ENCODE assay signal across 8 mouse cellular contexts in the genomic region with DNA sequence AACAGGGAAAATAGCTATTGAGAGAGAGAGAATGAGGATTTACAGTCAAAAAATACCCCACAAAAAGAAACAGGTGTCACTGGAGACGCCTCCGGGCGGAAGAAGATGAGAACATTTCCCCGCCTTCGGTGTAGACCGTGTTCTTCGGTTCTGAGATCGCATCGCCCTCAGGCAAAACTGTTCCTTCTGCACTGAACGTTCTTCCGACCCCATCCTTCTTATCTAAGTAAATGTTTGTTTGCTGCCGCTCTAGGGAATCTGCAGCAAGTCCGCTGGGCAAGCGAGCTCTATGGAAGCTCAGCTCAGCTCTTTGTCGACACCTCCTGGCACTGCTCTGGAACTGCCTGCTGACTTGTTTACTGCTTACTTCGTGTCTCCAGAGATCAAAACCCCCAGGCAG. TPM values are rescaled to one million over a fixed set of nuclear protein-coding genes. Genes with fewer than 3 reads are reported as not detected.
A peak's percentile ranks its signal among the peaks of the same experiment; 100 is the strongest.
DNase-seq lines count a peak whose midpoint lies in the region; ATAC-seq and TF ChIP-seq lines count a peak whose summit lies in the region.

No protein-coding gene starts in this region.

- 1% methylated on average over 16 of the region's 16 CpGs for WGBS in forebrain, embryonic 15.5 days
- WGBS in liver, postnatal 0 days (ENCODE audit: insufficient replicate concordance) = under 1% methylated on average over 16 of the region's 16 CpGs
- WGBS in neural tube, embryonic 14.5 days = 3% methylated on average over 16 of the region's 16 CpGs

- in situ Hi-C loops in ES-E14 (cut with MboI; ENCODE audit: low sequenced_read_pairs in 2 of 2, unreplicated experiment in 2 of 2) = loop anchor here in 1 of 2 experiments (10.0 kb wide), 1 partner anchor 881 kb away; the partner anchor contains the start of gene Neto2

- intact Hi-C loops in heart, postnatal 25 days (cut with DNase I) = loop anchor here (1.0 to 5.0 kb wide), 4 partner anchors 322 to 1129 kb away; no protein-coding TSS in a partner anchor

- H3K4me2 ChIP-seq in forebrain, embryonic 15.5 days (replicated peaks) = peak overlapping the region; percentile 70
- peak overlapping the region; percentile 86 for H3K4me2 ChIP-seq in liver, postnatal 0 days (ENCODE audit: low read depth, low read length)
- H3K4me2 ChIP-seq in neural tube, embryonic 14.5 days (ENCODE audit: low read depth, low read length) = peak overlapping the region; percentile 54

- DNase-seq in ES-E14 (ENCODE audit: low read depth, low spot score) = peak; percentile 67
- DNase-seq in cerebellum, adult 11 months = peak; percentile 83
- DNase-seq in heart, postnatal 25 days (ENCODE audit: low spot score) = peak; percentile 31
- DNase-seq in layer of hippocampus, adult 11-12 months (ENCODE audit: low spot score) = peak; percentile 82
- DNase-seq in liver, postnatal 0 days = peak; percentile 70

- TF ChIP-seq CTCF in liver, postnatal 0 days (IDR thresholded peaks at IDR 0.05; ENCODE audit: low read depth) = peak; percentile 86
- TF ChIP-seq CTCF in testis, adult 2 months (IDR thresholded peaks at IDR 0.05; ENCODE audit: control insufficient read depth, insufficient read depth, insufficient replicate concordance, low read depth, low read length) = peak; percentile 86; the same call in 1 of the 2 replicates

- H3K4me3 ChIP-seq in ES-E14 (ENCODE audit: insufficient read depth in 1 of 2, low read depth in 1 of 2, low read length in 2 of 2, poor library complexity in 1 of 2, severe bottlenecking in 1 of 2) = peak overlapping the region; percentile 28 to 72
- peak overlapping the region; percentile 45 for H3K4me3 ChIP-seq in forebrain, embryonic 15.5 days
- H3K4me3 ChIP-seq in liver, postnatal 0 days (ENCODE audit: low read depth, low read length) = peak overlapping the region; percentile 44
- peak overlapping the region; percentile 39 for H3K4me3 ChIP-seq in neural tube, embryonic 14.5 days (ENCODE audit: low read depth, low read length)
- peak overlapping the region; percentile 75 for H3K4me3 ChIP-seq in testis, adult 2 months (ENCODE audit: control insufficient read depth, low read depth, low read length)

- no peaks in the 10 kb centered on the region for H3K36me3 ChIP-seq in ES-E14 (ENCODE audit: control insufficient read depth, insufficient read depth, low read length, poor library complexity, severe bottlenecking)
- no peaks in the 10 kb centered on the region for H3K36me3 ChIP-seq in forebrain, embryonic 15.5 days
- H3K36me3 ChIP-seq in liver, postnatal 0 days (replicated peaks; ENCODE audit: insufficient read depth, low read length) = no peaks in the 10 kb centered on the region
- H3K36me3 ChIP-seq in neural tube, embryonic 14.5 days (ENCODE audit: control insufficient read depth, insufficient read depth, low read length) = no peaks in the 10 kb centered on the region
- H3K36me3 ChIP-seq in testis, adult 2 months (ENCODE audit: control insufficient read depth, insufficient read depth, low read length) = no peaks in the 10 kb centered on the region

- no peak for TF ChIP-seq POLR2A in testis, adult 2 months (IDR thresholded peaks at IDR 0.05; ENCODE audit: control insufficient read depth, low read depth, low read length)

- no peak overlapping the region for H3K27ac ChIP-seq in ES-E14 (ENCODE audit: insufficient read depth, low read depth, low read length, poor library complexity, severe bottlenecking)
- peak overlapping the region; percentile 75 for H3K27ac ChIP-seq in forebrain, embryonic 15.5 days (replicated peaks)
- H3K27ac ChIP-seq in liver, postnatal 0 days (ENCODE audit: low read depth) = no peak overlapping the region
- peak overlapping the region; percentile 57 for H3K27ac ChIP-seq in neural tube, embryonic 14.5 days (ENCODE audit: low read depth, low read length)
- no peak overlapping the region for H3K27ac ChIP-seq in testis, adult 2 months (ENCODE audit: control insufficient read depth, insufficient read depth, low read depth, low read length)

- ATAC-seq in forebrain, embryonic 15.5 days (replicated peaks) = peak; percentile 86
- ATAC-seq in liver, postnatal 0 days = peak; percentile 81
- ATAC-seq in neural tube, embryonic 14.5 days (ENCODE audit: low read depth) = peak; percentile 87

- TF ChIP-seq EP300 in liver, postnatal 0 days (IDR thresholded peaks at IDR 0.05; ENCODE audit: low read depth) = no peak

- H3K9me3 ChIP-seq in ES-E14 (ENCODE audit: control insufficient read depth, insufficient read depth, low read depth, low read length) = no peaks in the 10 kb centered on the region
- no peaks in the 10 kb centered on the region for H3K9me3 ChIP-seq in forebrain, embryonic 15.5 days
- no peaks in the 10 kb centered on the region for H3K9me3 ChIP-seq in liver, postnatal 0 days (ENCODE audit: low read length)
- H3K9me3 ChIP-seq in neural tube, embryonic 14.5 days (ENCODE audit: control insufficient read depth, low read length) = no peaks in the 10 kb centered on the region

- H3K4me1 ChIP-seq in ES-E14 (ENCODE audit: control insufficient read depth in 2 of 2, insufficient read depth in 2 of 2, low read length in 2 of 2, poor library complexity in 1 of 2) = no peaks in the 10 kb centered on the region
- no peaks in the 10 kb centered on the region for H3K4me1 ChIP-seq in forebrain, embryonic 15.5 days
- no peaks in the 10 kb centered on the region for H3K4me1 ChIP-seq in liver, postnatal 0 days (ENCODE audit: insufficient read depth)
- H3K4me1 ChIP-seq in neural tube, embryonic 14.5 days (ENCODE audit: control insufficient read depth, insufficient read depth, low read length) = no peaks in the 10 kb centered on the region
- peaks cover 14% of the 10 kb centered on the region for H3K4me1 ChIP-seq in testis, adult 2 months (ENCODE audit: control insufficient read depth, insufficient read depth, low read length)

- peak overlapping the region; percentile 29; the same call in 1 of the 2 replicates for H3K9ac ChIP-seq in ES-E14 (ENCODE audit: insufficient read depth, low read depth, low read length, poor library complexity, severe bottlenecking)
- peak overlapping the region; percentile 48 for H3K9ac ChIP-seq in forebrain, embryonic 15.5 days (replicated peaks)
- H3K9ac ChIP-seq in liver, postnatal 0 days (replicated peaks) = no peak overlapping the region
- H3K9ac ChIP-seq in neural tube, embryonic 14.5 days (replicated peaks; ENCODE audit: low read depth, low read length) = peak overlapping the region; percentile 18; the same call in 1 of the 2 replicates

- H3K27me3 ChIP-seq in forebrain, embryonic 15.5 days = no peaks in the 10 kb centered on the region
- no peaks in the 10 kb centered on the region for H3K27me3 ChIP-seq in liver, postnatal 0 days (ENCODE audit: insufficient read depth, low read length)
- H3K27me3 ChIP-seq in neural tube, embryonic 14.5 days (ENCODE audit: control insufficient read depth, insufficient read depth, low read length) = no peaks in the 10 kb centered on the region
- H3K27me3 ChIP-seq in testis, adult 2 months (ENCODE audit: control insufficient read depth, insufficient read depth, low read length) = no peaks in the 10 kb centered on the region

TF ChIP-seq in ES-E14, 5 proteins besides CTCF, POLR2A, EP300 and RAD21:
- TF ChIP-seq ZC3H11A (IDR thresholded peaks at IDR 0.05; ENCODE audit: borderline replicate concordance, low read depth, low read length) (peak; percentile 94), HCFC1 (IDR thresholded peaks at IDR 0.05; ENCODE audit: borderline replicate concordance, insufficient read depth, low read length) (no peak), CHD2 (IDR thresholded peaks at IDR 0.05; ENCODE audit: low read depth, low read length) (no peak)
TF ChIP-seq in ES-E14: peak in this region for 1.

RNA-seq across cellular contexts. Expression of gene Abcc12, which starts 5.0 kb away (rescaled TPM):
- 0.11 and 0.36 TPM in 2 replicates for total RNA-seq in ES-E14 (2012; rRNA removed)
- 0.18 and 0.23 TPM in 2 replicates for polyA plus RNA-seq in forebrain, embryonic 15.5 days (2015; fragmentation: Nextera tagmentation; extraction: Ambion mirVana)
- not detected for total RNA-seq in heart, postnatal 25 days (2021)
- not detected in 2 replicates for polyA plus RNA-seq in liver, postnatal 0 days (2015; fragmentation: Nextera tagmentation; extraction: Ambion mirVana)
- polyA plus RNA-seq in neural tube, embryonic 14.5 days (2014; fragmentation: Nextera tagmentation; extraction: Ambion mirVana) = 0.17 and 0.28 TPM in 2 replicates
- 78.2 and 85.5 TPM in 2 replicates for polyA plus RNA-seq in testis, adult 2 months (2012; rRNA removed)

RNA-seq across cellular contexts. Expression of gene Lonp2, which starts 38.3 kb away (rescaled TPM):
- 28.9 and 39.1 TPM in 2 replicates for total RNA-seq in ES-E14 (2012; rRNA removed)
- polyA plus RNA-seq in forebrain, embryonic 15.5 days (2015; fragmentation: Nextera tagmentation; extraction: Ambion mirVana) = 87.6 and 88.3 TPM in 2 replicates
- total RNA-seq in heart, postnatal 25 days (2021) = 10 to 100 TPM; 74.9 to 75.2 TPM
- 76.2 and 77.8 TPM in 2 replicates for polyA plus RNA-seq in liver, postnatal 0 days (2015; fragmentation: Nextera tagmentation; extraction: Ambion mirVana)
- 82.5 and 109 TPM in 2 replicates for polyA plus RNA-seq in neural tube, embryonic 14.5 days (2014; fragmentation: Nextera tagmentation; extraction: Ambion mirVana)
- 19.1 and 20.3 TPM in 2 replicates for polyA plus RNA-seq in testis, adult 2 months (2012; rRNA removed)

Comparison
In these comparisons a context has a peak if more than half of its experiments do, and no peak if none do; other contexts are left out.
1. DNase-seq: peak in every context shown above with its lines; median percentile 83 in cerebellum, adult 11 months; 82 in layer of hippocampus, adult 11-12 months; 70 in liver, postnatal 0 days; 67 in ES-E14; 31 in heart, postnatal 25 days.
2. H3K27ac ChIP-seq: peak in forebrain, embryonic 15.5 days (single experiment) and neural tube, embryonic 14.5 days (single experiment); none in ES-E14 (single experiment), liver, postnatal 0 days (single experiment) and testis, adult 2 months (single experiment).
3. RNA of gene Abcc12, which starts 5.0 kb away (polyA plus RNA-seq): 78.2 to 85.5 TPM in testis, adult 2 months; 0.18 to 0.23 TPM in forebrain, embryonic 15.5 days, 0.17 to 0.28 TPM in neural tube, embryonic 14.5 days and not detected in liver, postnatal 0 days; every median in the first group is over 10 times any median in the second.
4. Peak in every context shown above with its lines, with median percentiles within 50 percentile points of each other: H3K4me3 ChIP-seq, ATAC-seq and H3K4me2 ChIP-seq.